Mouse (Mus musculus) thymus, postnatal 36 days (tissue): ENCODE measurements at regions not wholly inside any gene's neighbourhood (a gene's known extent, or its start where the extent isn't known, plus 50 kb on each side); places are given as distances from the start of the nearest gene placed in this dataset.

Source experiments
- DNase-seq, 2 experiments: peaks; one replicate each; pipeline ENCODE4 v3.0.0; 2022; ENCODE audit warnings: mixed read lengths in 2 of 2

DNA sequence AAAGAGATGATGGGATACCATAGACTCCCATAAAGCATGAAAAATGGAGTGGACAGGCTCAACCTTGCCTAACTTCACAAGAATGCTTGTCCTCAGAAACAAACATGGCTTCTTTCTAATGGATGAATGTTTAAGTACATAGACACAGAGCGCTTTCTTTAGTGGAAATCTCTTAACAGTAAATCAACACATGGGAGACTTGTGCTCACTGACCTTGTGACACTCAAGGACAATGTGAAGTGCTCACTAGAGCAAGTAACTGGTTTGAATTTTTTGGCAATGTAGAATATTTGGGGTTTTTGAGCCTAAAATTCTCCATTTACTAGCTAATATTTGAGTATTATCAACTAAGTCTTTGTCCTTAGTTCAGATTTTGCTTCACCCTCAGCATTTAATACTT lies 88.0 kb downstream of the Tent5c start:
- no peak for DNase-seq

DNA sequence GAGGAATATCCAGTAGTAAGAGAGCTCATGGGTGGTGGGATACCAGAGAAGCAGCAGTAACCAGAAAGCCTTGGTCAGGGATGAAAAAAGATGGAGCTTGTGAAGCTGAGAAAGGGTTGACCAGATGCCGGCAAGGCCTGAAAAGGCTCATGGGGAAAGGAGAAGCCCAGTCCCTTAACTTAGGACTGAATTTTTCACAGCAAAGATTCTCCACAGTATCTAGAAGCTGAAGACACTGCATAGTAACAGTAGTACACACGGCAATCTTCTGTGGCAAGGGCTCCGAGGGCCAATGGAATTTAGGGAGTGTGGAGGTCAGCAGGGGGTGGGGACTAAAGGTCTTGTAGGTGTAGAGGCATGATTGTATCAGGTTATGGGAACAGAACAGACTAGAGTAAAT lies 91.6 kb downstream of the Tent5c start:
- DNase-seq = no peak

- no peak for DNase-seq
These were observed 94.1 kb downstream of the Tent5c start for GRCm38 (mm10) chr3:100394911-100395604.

DNA sequence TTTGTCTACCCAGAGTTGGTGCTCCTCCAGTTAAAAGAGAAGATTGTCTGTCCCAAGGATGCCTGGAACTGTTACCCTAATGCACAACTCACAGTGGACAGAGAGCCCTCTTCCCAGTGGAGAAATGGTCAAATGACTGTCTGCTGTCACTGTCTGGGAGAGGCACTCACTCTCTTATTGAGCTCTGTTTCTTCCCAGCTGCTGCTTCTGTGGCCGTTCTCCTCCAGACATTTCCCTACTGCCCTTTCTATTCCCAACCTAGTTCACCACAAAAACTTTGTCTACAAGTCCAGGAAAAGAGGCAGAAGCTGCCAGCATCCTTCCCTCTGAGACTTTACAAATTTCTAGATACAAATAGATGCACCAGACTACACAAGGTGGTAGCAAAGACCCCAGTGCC lies 95.2 kb downstream of the Tent5c start:
- DNase-seq = no peak

DNA sequence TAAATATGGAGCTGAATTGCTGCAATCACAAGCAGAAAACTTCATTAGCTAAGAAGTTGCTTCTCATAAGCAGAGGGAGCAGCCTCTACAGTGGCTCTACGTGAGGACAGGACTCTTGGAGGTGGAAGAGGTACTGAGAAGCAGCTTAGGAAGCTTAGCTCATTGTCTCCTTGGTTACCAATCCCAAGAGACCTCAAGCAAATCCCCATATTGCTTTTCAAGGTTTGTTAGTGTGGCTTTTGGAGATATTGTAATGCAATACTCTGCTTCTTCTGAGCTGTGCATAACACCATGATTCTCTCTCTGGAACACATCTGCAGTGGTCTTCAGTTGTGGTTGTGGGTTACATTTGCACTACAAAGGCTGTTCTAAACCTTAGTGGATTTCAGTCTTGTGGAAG lies 106.9 kb downstream of the Tent5c start:
- DNase-seq = no peak

GRCm38 (mm10) chr3:100381363-100381762 lies 107.8 kb downstream of the Tent5c start:
- DNase-seq = no peak

DNA sequence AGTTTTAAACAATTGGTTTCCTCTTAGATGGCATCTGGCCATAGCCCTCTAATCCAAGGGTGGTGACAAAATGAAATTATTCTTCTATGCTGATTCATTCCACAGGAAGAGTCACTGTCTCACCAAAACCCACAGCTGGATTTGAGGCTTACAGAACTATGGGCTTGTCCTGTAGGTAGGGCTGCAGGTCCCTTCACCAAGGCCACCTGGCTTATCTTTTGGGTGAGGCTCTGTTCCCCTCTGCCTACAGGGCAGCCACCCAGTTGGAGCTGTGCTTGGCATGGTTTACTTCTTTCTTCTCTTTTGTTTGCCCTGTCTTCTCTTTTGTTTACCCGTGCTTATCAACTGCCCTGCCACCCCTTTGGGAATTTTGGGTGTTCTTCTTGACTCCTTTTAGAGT lies 113.0 kb downstream of the Tent5c start:
- DNase-seq = no peak

GRCm38 (mm10) chr3:100366884-100367840 lies 122.0 kb downstream of the Tent5c start:
- DNase-seq = no peak

DNA sequence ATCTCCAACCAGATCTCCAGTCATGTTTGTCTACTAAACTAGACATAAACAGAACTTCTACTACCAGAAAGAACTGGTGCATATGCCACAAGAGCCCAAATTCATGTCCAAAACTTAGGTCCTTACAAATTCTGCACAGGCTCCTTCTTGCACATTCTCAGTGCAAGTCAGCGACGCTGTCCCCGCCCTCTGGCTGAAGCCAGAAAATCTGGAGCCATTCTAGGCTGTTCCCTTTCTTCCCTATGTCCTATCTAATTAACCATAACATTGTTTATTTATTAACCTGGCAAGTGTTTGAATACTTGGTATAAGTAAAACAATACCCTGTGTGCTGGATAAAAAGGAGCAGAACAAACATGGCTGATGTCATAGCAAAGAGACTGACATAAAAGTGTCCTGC lies 122.7 kb downstream of the Tent5c start:
- no peak for DNase-seq

DNA sequence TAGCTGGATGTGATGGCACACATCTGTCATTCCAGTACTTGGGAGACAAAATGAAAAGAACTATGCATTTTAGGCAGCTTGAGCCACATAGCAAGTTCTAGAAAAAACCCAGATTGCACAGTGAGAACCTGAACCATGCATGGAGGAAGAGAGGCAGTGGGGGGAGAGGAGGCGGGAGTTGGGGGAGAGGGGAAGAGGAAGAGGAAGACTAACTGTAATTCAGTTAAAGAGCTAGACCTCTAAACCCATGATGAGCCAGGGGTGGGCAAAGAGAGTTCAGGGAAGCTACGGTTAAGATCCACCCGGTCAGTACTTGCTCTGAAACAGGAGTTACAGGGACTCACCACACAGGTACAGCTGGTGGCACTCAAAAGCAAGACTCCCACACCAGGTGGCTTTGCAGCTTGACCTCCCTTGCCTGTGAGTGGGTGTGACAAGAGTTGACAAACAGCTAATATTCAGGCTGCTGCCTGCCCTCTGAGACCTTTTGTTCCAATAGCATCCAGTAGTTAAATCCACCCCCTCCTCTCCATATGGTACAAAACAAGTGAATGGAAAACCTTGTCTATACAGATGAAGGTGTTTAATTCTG lies 123.7 kb downstream of the Tent5c start:
- no peak for DNase-seq

DNA sequence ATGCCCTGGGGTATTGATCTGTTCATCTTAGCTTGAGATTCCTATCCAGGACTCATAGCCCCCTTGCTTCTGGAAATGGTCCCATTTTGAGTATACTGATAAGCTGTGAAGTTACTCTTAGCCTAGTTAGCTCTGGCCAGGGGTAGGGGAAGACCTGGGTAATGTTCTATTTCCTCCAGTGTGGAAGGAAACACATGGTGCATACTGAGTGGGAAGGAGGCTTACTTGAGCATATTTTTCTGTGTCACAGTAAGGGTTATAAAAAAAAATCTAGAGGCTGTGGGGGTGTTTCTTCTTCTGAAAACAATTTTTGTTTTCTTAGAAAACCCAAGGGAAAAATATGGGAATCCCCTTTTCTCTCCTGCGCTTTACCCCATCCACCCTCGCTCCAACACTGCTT lies 124.4 kb downstream of the Tent5c start:
- no peak for DNase-seq

- DNase-seq = no peak
These were observed 126.1 kb downstream of the Tent5c start for GRCm38 (mm10) chr3:100362983-100363382.

DNA sequence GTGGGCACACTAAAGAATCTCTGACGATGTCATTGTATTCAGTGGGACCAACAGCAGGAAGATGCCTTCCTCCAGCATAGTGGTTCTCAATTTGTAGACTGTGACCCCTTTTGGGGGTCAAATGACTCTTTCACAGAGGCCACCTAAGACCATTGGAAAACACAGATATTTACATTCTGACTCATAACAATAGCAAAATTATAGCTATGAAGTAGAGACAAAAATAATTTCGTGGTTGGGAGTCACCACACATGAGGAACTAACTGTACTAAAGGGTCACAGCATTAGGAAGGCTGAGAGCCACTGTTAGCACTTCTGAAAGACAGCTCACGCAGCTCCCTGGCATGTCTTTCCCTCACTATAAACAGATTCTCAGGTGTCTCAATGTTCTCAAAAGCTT lies 129.1 kb downstream of the Tent5c start:
- no peak for DNase-seq

DNA sequence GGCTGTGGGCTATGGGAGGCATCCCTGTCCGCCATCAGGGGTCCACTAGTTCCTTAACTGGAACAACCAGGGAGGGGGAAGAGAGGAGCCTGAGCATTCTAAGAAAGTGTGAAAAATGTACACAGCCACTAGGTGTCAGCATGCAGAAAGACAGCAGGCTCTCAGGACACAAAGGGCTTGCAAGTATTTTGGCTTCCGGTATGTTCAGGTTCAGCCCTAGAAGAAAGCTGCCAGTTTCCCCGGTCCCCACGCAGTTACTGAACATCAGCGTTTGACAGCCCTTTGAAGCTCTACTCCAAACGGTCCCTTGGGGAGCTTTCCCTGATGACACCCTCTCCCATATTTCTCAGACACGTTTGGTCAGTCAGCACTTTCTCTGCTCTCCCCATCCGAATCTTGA lies 130.1 kb downstream of the Tent5c start:
- DNase-seq = peak; percentile 50 to 58

GRCm38 (mm10) chr3:100333478-100333877 lies 155.6 kb downstream of the Tent5c start:
- no peak for DNase-seq

- DNase-seq = no peak
These were observed 156.2 kb upstream of the Wdr3 start for GRCm38 (mm10) chr3:100318357-100318756.

DNA sequence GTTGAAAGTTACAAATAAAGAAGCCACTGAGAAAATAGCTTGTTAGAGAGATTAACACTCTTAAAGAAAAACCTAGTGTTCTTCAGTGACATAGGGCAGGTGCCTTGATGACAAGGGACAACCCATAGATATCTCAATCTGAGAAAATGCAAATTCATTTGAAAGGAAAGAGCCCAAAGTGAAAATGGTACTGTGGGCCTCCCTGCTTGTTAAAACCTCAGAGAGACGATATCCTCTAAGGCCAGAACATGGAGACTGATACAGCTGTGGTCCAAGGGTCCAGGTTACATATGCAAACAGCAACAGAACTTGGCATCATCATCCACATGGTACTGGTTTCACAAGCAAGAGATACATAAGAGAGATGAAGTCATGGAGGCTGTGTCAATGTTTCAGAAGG lies 125.6 kb upstream of the Wdr3 start:
- DNase-seq = no peak

- no peak for DNase-seq
These were observed 104.8 kb upstream of the Wdr3 start for GRCm38 (mm10) chr3:100266976-100267375.

DNA sequence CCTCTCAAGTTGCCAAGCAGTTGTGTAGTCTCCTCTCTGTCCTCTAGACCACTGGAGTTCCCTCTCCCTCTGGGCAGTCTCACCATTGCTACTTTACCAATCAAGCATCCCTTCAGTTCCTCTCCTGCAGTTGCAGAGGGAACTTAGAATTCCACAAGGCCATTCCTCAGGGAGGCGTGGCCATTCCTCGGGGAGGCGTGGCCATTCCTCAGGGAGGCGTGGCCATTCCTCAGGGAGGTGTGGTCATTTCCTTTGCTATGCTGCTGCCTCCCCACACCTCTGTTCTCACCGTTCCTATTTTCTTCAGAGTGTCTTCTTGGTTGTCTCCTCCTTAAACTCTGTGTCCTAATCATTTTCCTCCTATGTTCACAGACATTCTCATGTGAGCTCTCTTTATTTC lies 102.8 kb upstream of the Wdr3 start:
- DNase-seq = no peak
